15 mouse cellular contexts compared by ENCODE assay signal in the genomic region with DNA sequence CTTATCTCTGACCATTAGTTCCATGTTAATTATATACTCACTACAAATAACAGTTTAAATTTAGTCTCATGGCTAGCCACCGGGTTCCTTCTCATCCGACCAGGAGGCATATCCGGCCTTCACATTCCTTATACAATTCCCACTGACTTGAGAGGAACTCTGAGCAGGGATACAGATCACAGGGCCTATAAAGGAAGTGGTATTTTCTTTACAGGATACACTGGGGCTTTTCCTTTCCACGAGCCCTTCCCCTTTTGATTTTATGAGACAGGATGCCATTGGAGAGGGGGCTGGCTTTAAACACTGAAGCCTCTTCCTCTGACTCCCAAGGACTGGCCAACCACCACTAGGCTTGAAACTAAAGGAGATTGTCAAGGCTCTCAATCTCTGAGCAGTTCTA. TPM values are rescaled to one million over a fixed set of nuclear protein-coding genes. Genes with fewer than 3 reads are reported as not detected.
DNase-seq lines count a peak whose midpoint lies in the region; ATAC-seq and TF ChIP-seq lines count a peak whose summit lies in the region.
"Had no signal": no experiment of that assay in that cellular context is flagged by ENCODE, and none has a peak within 500 bp of the region (broad histone marks: within the 10 kb centered on the region; RNA-seq: fewer than 3 reads in every experiment).

No protein-coding gene starts in this region.

- H3K4me3 ChIP-seq in heart, embryonic 11.5 days (ENCODE audit: low read depth, low read length): no peak overlapping the region
- no peak overlapping the region for H3K4me3 ChIP-seq in lung, embryonic 14.5 days (ENCODE audit: low read depth, low read length)
- H3K4me3 ChIP-seq in forebrain, embryonic 14.5 days (ENCODE audit: low read depth, low read length): no peak overlapping the region
- H3K4me3 ChIP-seq in forebrain, embryonic 11.5 days (ENCODE audit: low read depth, low read length): no peak overlapping the region
- H3K4me3 ChIP-seq: hindbrain, embryonic 12.5 days; intestine, embryonic 15.5 days had no signal

- no peak overlapping the region for H3K4me2 ChIP-seq in heart, embryonic 11.5 days
- H3K4me2 ChIP-seq in lung, embryonic 14.5 days: no peak overlapping the region
- H3K4me2 ChIP-seq in forebrain, embryonic 14.5 days (ENCODE audit: low read length): no peak overlapping the region
- H3K4me2 ChIP-seq in forebrain, embryonic 11.5 days (ENCODE audit: low read depth, low read length, severe bottlenecking): no peak overlapping the region
- H3K4me2 ChIP-seq: hindbrain, embryonic 12.5 days; intestine, embryonic 15.5 days had no signal

- no peaks in the 10 kb centered on the region for H3K27me3 ChIP-seq in heart, embryonic 11.5 days (ENCODE audit: control insufficient read depth, insufficient read depth, low read length)
- H3K27me3 ChIP-seq in lung, embryonic 14.5 days (ENCODE audit: insufficient read depth, low read length): no peaks in the 10 kb centered on the region
- no peaks in the 10 kb centered on the region for H3K27me3 ChIP-seq in forebrain, embryonic 14.5 days (replicated peaks; ENCODE audit: control insufficient read depth, insufficient read depth, low read length)
- H3K27me3 ChIP-seq in forebrain, embryonic 11.5 days (ENCODE audit: control insufficient read depth, insufficient read depth, low read length): no peaks in the 10 kb centered on the region
- H3K27me3 ChIP-seq: hindbrain, embryonic 12.5 days; intestine, embryonic 15.5 days had no signal

- H3K27ac ChIP-seq in heart, embryonic 11.5 days (ENCODE audit: low read depth, low read length): no peak overlapping the region
- H3K27ac ChIP-seq in lung, embryonic 14.5 days (ENCODE audit: low read depth): no peak overlapping the region
- H3K27ac ChIP-seq in forebrain, embryonic 14.5 days (ENCODE audit: low read depth, low read length): no peak overlapping the region
- H3K27ac ChIP-seq in forebrain, embryonic 11.5 days (ENCODE audit: low read depth, low read length): no peak overlapping the region
- H3K27ac ChIP-seq: hindbrain, embryonic 12.5 days; intestine, embryonic 15.5 days had no signal

- no peaks in the 10 kb centered on the region for H3K4me1 ChIP-seq in heart, embryonic 11.5 days (ENCODE audit: control insufficient read depth, insufficient read depth, low read length)
- H3K4me1 ChIP-seq in lung, embryonic 14.5 days (ENCODE audit: insufficient read depth): 0 out of 2 replicates have a peak, but pooled peaks cover 3% of the 10 kb centered on the region
- H3K4me1 ChIP-seq in forebrain, embryonic 14.5 days (ENCODE audit: control insufficient read depth, insufficient read depth, low read length): 0 out of 2 replicates have a peak, but pooled peaks cover 3% of the 10 kb centered on the region
- H3K4me1 ChIP-seq in forebrain, embryonic 11.5 days (replicated peaks; ENCODE audit: control insufficient read depth, insufficient read depth, low read length): no peaks in the 10 kb centered on the region
- H3K4me1 ChIP-seq: hindbrain, embryonic 12.5 days had no signal

- intact Hi-C loops in heart, postnatal 10 days (cut with DNase I): no loop called here

- WGBS in heart, embryonic 11.5 days (ENCODE audit: insufficient replicate concordance): 74% methylated on average over 4 of the region's 4 CpGs
- WGBS in lung, embryonic 14.5 days: 62% methylated on average over 4 of the region's 4 CpGs
- WGBS in forebrain, embryonic 14.5 days: 93% methylated on average over 4 of the region's 4 CpGs
- WGBS in forebrain, embryonic 11.5 days: 88% methylated on average over 4 of the region's 4 CpGs

- H3K9me3 ChIP-seq in heart, embryonic 11.5 days (replicated peaks; ENCODE audit: control insufficient read depth, low read length): no peaks in the 10 kb centered on the region
- H3K9me3 ChIP-seq in lung, embryonic 14.5 days (ENCODE audit: low read depth, low read length): no peaks in the 10 kb centered on the region
- no peaks in the 10 kb centered on the region for H3K9me3 ChIP-seq in forebrain, embryonic 14.5 days (replicated peaks; ENCODE audit: control insufficient read depth, low read length)
- H3K9me3 ChIP-seq in forebrain, embryonic 11.5 days (ENCODE audit: control insufficient read depth, low read length): no peaks in the 10 kb centered on the region
- H3K9me3 ChIP-seq: hindbrain, embryonic 12.5 days; intestine, embryonic 15.5 days had no signal

- no peak for TF ChIP-seq CTCF in lung, embryonic 14.5 days (IDR thresholded peaks at IDR 0.05; ENCODE audit: low read depth)

- H3K9ac ChIP-seq in heart, embryonic 11.5 days (ENCODE audit: low read depth, low read length): no peak overlapping the region
- H3K9ac ChIP-seq in lung, embryonic 14.5 days: no peak overlapping the region
- H3K9ac ChIP-seq in forebrain, embryonic 14.5 days (ENCODE audit: low read length): no peak overlapping the region
- H3K9ac ChIP-seq in forebrain, embryonic 11.5 days (ENCODE audit: low read length): no peak overlapping the region
- H3K9ac ChIP-seq: hindbrain, embryonic 12.5 days; intestine, embryonic 15.5 days had no signal

- no peak for ATAC-seq in heart, embryonic 11.5 days (replicated peaks; ENCODE audit: insufficient number of reproducible peaks, low FRiP score, low TSS enrichment)
- ATAC-seq in lung, embryonic 14.5 days (ENCODE audit: insufficient read depth): peak; percentile 84
- no peak for ATAC-seq in forebrain, embryonic 14.5 days
- ATAC-seq in forebrain, embryonic 11.5 days (replicated peaks; ENCODE audit: low FRiP score): no peak
- ATAC-seq: intestine, embryonic 15.5 days had no signal

- no peaks in the 10 kb centered on the region for H3K36me3 ChIP-seq in heart, embryonic 11.5 days (ENCODE audit: control insufficient read depth, insufficient read depth, low read length)
- H3K36me3 ChIP-seq in lung, embryonic 14.5 days (ENCODE audit: insufficient read depth): no peaks in the 10 kb centered on the region
- no peaks in the 10 kb centered on the region for H3K36me3 ChIP-seq in forebrain, embryonic 14.5 days (ENCODE audit: control insufficient read depth, insufficient read depth, low read length)
- H3K36me3 ChIP-seq in forebrain, embryonic 11.5 days (ENCODE audit: control insufficient read depth, insufficient read depth, low read length): no peaks in the 10 kb centered on the region
- H3K36me3 ChIP-seq: hindbrain, embryonic 12.5 days; intestine, embryonic 15.5 days had no signal

- peak; percentile 51 to 83 for DNase-seq in heart, adult 9 months (ENCODE audit: low spot score in 2 of 2)
- DNase-seq in lung, embryonic 14.5 days: peak; percentile 54
- DNase-seq in lung, adult 18-20 months: no peak
- DNase-seq in heart, postnatal 10 days: peak; percentile 36 to 40
- peak; percentile 45 for DNase-seq in lung, postnatal 10 days
- DNase-seq in forebrain, embryonic 14.5 days (ENCODE audit: low spot score): no peak
- no peak for DNase-seq in forebrain, embryonic 11.5 days (ENCODE audit: low spot score)
- DNase-seq: cerebellum, adult 11-12 months; gastrocnemius, postnatal 14 days; thymus, postnatal 14 days had no signal

RNA-seq across cellular contexts. Expression of a gene that starts 59.6 kb away (rescaled TPM):
- 12.9 and 17.4 TPM in 2 replicates for polyA plus RNA-seq in heart, embryonic 11.5 days (2014; fragmentation: Nextera tagmentation; extraction: Ambion mirVana)
- 23.4 and 24.8 TPM in 2 replicates for polyA plus RNA-seq in lung, embryonic 14.5 days (2014; fragmentation: Nextera tagmentation; extraction: Ambion mirVana)
- total RNA-seq in heart, postnatal 10 days (2021): 10 to 100 TPM; 81.0 to 83.0 TPM
- 12.7 and 12.8 TPM in 2 replicates for polyA plus RNA-seq in forebrain, embryonic 14.5 days (2014; fragmentation: Nextera tagmentation; extraction: Ambion mirVana)
- 11.2 and 12.1 TPM in 2 replicates for polyA plus RNA-seq in forebrain, embryonic 11.5 days (2014; fragmentation: Nextera tagmentation; extraction: Ambion mirVana)
- total RNA-seq: megakaryocyte-erythroid progenitor cell, adult 5-6 weeks; monocyte, adult 5-6 weeks had no signal

Comparison
In these comparisons a context has a peak if more than half of its experiments do, and no peak if none do; other contexts are left out.
1. DNase-seq: peak in heart, adult 9 months (2 of 2), lung, embryonic 14.5 days (single experiment), heart, postnatal 10 days (2 of 2) and lung, postnatal 10 days (single experiment); none in lung, adult 18-20 months (0 of 2), forebrain, embryonic 14.5 days (single experiment) and forebrain, embryonic 11.5 days (single experiment).